Mouse (Mus musculus): ENCODE data around the gene Sema4g. TPM values are rescaled to one million over a fixed set of nuclear protein-coding genes. Genes with fewer than 3 reads are reported as not detected.

Sema4g gene
- total RNA-seq, 2 experiments from 2014 or later, result 0.10 to 0.11 TPM

GRCm38 (mm10) chr19:45018351-45018831 is 29.5 kb downstream of the Sema4g start:
- H3K4me3 ChIP-seq, result peak overlapping the region; percentile 80
- DNase-seq, result peak; percentile 60
- TF ChIP-seq CTCF (IDR thresholded peaks at IDR 0.05), result no peak
- intact Hi-C loops (cut with DNase I), result no loop called here
- peak overlapping the region; percentile 94 for H3K27ac ChIP-seq

- peak overlapping the region; percentile 80 for H3K4me3 ChIP-seq
- peak; percentile 85 for DNase-seq
- H3K27ac ChIP-seq, result peak overlapping the region; percentile 94
- TF ChIP-seq CTCF (IDR thresholded peaks at IDR 0.05), result no peak
- intact Hi-C loops (cut with DNase I), result no loop called here
Measured at GRCm38 (mm10) chr19:45020348-45020747, 31.4 kb downstream of the Sema4g start.

- peak overlapping the region; percentile 94 for H3K27ac ChIP-seq
- H3K4me3 ChIP-seq, result peak overlapping the region; percentile 80
- TF ChIP-seq CTCF (IDR thresholded peaks at IDR 0.05), result no peak
- intact Hi-C loops (cut with DNase I), result no loop called here
- DNase-seq, result peak; percentile 31
Measured at GRCm38 (mm10) chr19:45021362-45021761, 32.5 kb downstream of the Sema4g start.

DNA sequence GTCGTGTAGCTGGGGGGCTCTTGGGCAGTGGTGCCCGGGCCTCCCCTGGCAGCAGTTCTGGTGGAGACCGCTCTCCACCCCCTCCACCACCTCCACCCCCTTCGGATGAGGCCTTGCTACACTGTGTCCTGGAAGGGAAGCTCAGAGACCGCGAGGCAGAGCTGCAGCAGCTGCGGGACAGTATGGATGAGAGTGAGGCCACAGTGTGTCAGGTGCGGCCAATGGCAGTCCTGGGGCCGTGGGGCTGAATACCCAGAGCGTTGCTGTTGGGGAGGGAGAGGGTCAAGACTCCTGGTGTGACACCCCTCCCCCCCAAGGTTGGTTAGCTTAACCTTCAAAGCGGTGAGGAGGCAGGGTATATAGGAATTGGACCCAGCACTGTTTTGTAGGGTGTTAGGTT is 35.1 kb downstream of the Sema4g start:
- intact Hi-C loops (cut with DNase I), result no loop called here
- Histone ChIP-seq H3K4me3 (no peak overlapping the region), H3K27ac (peak overlapping the region; percentile 51)
- no peak for TF ChIP-seq CTCF (IDR thresholded peaks at IDR 0.05)
- DNase-seq, result peak; percentile 45

GRCm38 (mm10) chr19:45024775-45025174 is 35.9 kb downstream of the Sema4g start:
- Histone ChIP-seq H3K4me3 (no peak overlapping the region), H3K27ac (peak overlapping the region; percentile 43; the same call in 1 of the 2 replicates)
- no peak for TF ChIP-seq CTCF (IDR thresholded peaks at IDR 0.05)
- intact Hi-C loops (cut with DNase I), result no loop called here
- peak; percentile 42 for DNase-seq

DNA sequence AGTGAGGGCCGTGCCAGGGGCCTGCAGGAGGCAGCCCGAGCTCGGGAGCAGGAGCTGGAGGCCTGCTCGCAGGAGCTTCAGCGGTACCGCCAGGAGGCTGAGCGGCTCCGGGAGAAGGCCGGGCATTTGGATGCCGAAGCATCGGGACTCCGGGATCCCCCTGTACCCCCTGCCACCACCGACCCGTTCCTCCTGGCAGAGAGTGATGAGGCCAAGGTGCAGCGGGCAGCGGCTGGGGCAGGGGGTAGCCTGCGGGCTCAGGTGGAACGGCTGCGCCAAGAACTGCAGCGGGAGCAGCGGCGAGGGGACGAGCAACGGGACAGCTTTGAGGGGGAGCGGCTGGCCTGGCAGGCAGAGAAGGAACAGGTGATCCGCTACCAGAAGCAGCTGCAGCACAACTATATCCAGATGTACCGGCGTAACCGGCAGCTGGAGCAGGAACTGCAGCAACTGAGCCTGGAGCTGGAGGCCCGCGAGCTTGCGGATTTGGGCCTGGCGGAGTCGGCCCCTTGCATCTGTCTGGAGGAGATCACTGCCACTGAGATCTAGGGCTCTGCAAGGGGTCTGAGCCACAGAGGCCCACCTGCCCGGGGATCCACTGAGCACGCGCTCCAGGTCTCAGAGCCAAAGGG is 37.2 kb downstream of the Sema4g start:
- H3K4me3 ChIP-seq, result no peak overlapping the region
- DNase-seq, result peak; percentile 48
- intact Hi-C loops (cut with DNase I), result no loop called here
- no peak for TF ChIP-seq CTCF (IDR thresholded peaks at IDR 0.05)
- H3K27ac ChIP-seq, result peak overlapping the region; percentile 86

GRCm38 (mm10) chr19:45026958-45027670 is 38.2 kb downstream of the Sema4g start:
- Histone ChIP-seq H3K4me3 (no peak overlapping the region), H3K27ac (peak overlapping the region; percentile 86)
- DNase-seq, result peak; percentile 82
- intact Hi-C loops (cut with DNase I), result no loop called here
- TF ChIP-seq CTCF (IDR thresholded peaks at IDR 0.05), result no peak

- DNase-seq, result peak; percentile 46
- Histone ChIP-seq H3K4me3 (no peak overlapping the region), H3K27ac (peak overlapping the region; percentile 86)
- intact Hi-C loops (cut with DNase I), result no loop called here
- TF ChIP-seq CTCF (IDR thresholded peaks at IDR 0.05), result no peak
Measured at GRCm38 (mm10) chr19:45027848-45028247, 38.9 kb downstream of the Sema4g start.

GRCm38 (mm10) chr19:45028746-45029145 is 39.8 kb downstream of the Sema4g start:
- no peak for TF ChIP-seq CTCF (IDR thresholded peaks at IDR 0.05)
- intact Hi-C loops (cut with DNase I), result no loop called here
- Histone ChIP-seq H3K4me3 (no peak overlapping the region), H3K27ac (peak overlapping the region; percentile 86)
- DNase-seq, result peak; percentile 54

- intact Hi-C loops (cut with DNase I), result no loop called here
- DNase-seq, result peak; percentile 31
- Histone ChIP-seq H3K4me3 (no peak overlapping the region), H3K27ac (peak overlapping the region; percentile 86; the same call in 1 of the 2 replicates)
- TF ChIP-seq CTCF (IDR thresholded peaks at IDR 0.05), result no peak
Measured at GRCm38 (mm10) chr19:45029571-45029970, 40.7 kb downstream of the Sema4g start.

DNA sequence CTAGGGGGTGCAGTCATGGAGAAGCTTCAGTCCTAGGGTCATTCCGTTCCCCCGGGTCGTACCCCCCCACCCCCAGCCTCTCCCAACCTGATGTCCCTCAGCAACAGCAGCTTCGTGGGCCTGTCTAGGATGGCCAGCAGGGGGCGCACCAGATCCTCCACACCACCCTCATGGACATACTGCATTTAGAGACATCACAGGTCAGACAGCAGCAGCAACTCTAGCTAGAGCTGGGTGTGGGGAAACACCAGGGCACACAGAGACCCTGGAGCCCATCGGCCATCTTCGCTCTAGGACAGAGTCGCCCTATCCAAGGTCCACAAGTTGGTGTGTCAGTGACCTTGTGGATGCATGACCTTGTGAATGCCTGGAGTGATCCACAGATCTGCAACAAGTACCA is 41.2 kb downstream of the Sema4g start:
- Histone ChIP-seq H3K27ac (peak overlapping the region; percentile 86), H3K4me3 (no peak overlapping the region)
- peak; percentile 76 for TF ChIP-seq CTCF (IDR thresholded peaks at IDR 0.05)
- DNase-seq, result peak; percentile 84
- intact Hi-C loops (cut with DNase I), result no loop called here

- intact Hi-C loops (cut with DNase I), result loop anchor here (1.0 kb wide), 1 partner anchor 19 kb away; no protein-coding TSS in a partner anchor
- Histone ChIP-seq H3K4me3 (peak overlapping the region; percentile 58), H3K27ac (peak overlapping the region; percentile 63)
- peak; percentile 85 for DNase-seq
- TF ChIP-seq CTCF (IDR thresholded peaks at IDR 0.05), result peak; percentile 87
Measured at GRCm38 (mm10) chr19:45030746-45031693, 42.1 kb downstream of the Sema4g start.
